Mouse (Mus musculus): ENCODE measurements around the gene Set. TPM values are rescaled to one million over a fixed set of nuclear protein-coding genes. Genes with fewer than 3 reads are reported as not detected.

The Set gene
- polyA plus RNA-seq, 1 experiment: 118 TPM

GRCm38 (mm10) chr2:30084113-30084512, 26.9 kb downstream of the Set start:
- H3K4me3 ChIP-seq: no peak overlapping the region
- no peak for TF ChIP-seq CEBPB (IDR thresholded peaks at IDR 0.05; ENCODE audit: insufficient read depth, poor library complexity, severe bottlenecking)
- no peak for TF ChIP-seq REST (IDR thresholded peaks at IDR 0.05; ENCODE audit: insufficient read depth, insufficient read length)
- TF ChIP-seq POLR2A (IDR thresholded peaks at IDR 0.05; ENCODE audit: insufficient read length, low read depth): no peak
- TF ChIP-seq USF1 (IDR thresholded peaks at IDR 0.05; ENCODE audit: low read depth): no peak
- TF ChIP-seq POLR2AphosphoS2 (IDR thresholded peaks at IDR 0.05; ENCODE audit: insufficient read length, low read depth): no peak
- TF ChIP-seq SRF (IDR thresholded peaks at IDR 0.05; ENCODE audit: control insufficient read depth, insufficient read length, low read depth): no peak
- no peak for TF ChIP-seq MYOD1 (IDR thresholded peaks at IDR 0.05; ENCODE audit: control insufficient read depth in 1 of 3, insufficient read length in 2 of 3, low read depth in 2 of 3)
- TF ChIP-seq E2F4 (IDR thresholded peaks at IDR 0.05; ENCODE audit: insufficient read depth): no peak
- no peak for TF ChIP-seq TCF3 (IDR thresholded peaks at IDR 0.05; ENCODE audit: insufficient read length, low read depth)
- no peak for TF ChIP-seq TCF12 (IDR thresholded peaks at IDR 0.05; ENCODE audit: insufficient read depth, poor library complexity, severe bottlenecking)
- TF ChIP-seq MAX (IDR thresholded peaks at IDR 0.05; ENCODE audit: low read depth): no peak
- TF ChIP-seq MYOG (IDR thresholded peaks at IDR 0.05; ENCODE audit: control insufficient read depth in 1 of 3, insufficient read depth in 1 of 3, insufficient read length in 2 of 3, low read depth in 2 of 3): no peak

GRCm38 (mm10) chr2:30084632-30085031, 27.5 kb downstream of the Set start:
- H3K36me3 ChIP-seq (ENCODE audit: control insufficient read depth, insufficient read depth): no peaks in the 10 kb centered on the region
- no peaks in the 10 kb centered on the region for H3K79me2 ChIP-seq (ENCODE audit: control insufficient read depth, insufficient read depth)
- H3ac ChIP-seq (ENCODE audit: control insufficient read depth, insufficient read length): no peak overlapping the region
- H3K4me2 ChIP-seq (ENCODE audit: low read depth): no peak overlapping the region
- no peak overlapping the region for H3K4me3 ChIP-seq
- H3K27me3 ChIP-seq (ENCODE audit: control insufficient read depth, insufficient read depth, insufficient read length): no peaks in the 10 kb centered on the region
- no peak for TF ChIP-seq SRF (IDR thresholded peaks at IDR 0.05; ENCODE audit: control insufficient read depth, insufficient read length, low read depth)
- no peak for TF ChIP-seq TCF3 (IDR thresholded peaks at IDR 0.05; ENCODE audit: insufficient read length, low read depth)
- no peak for TF ChIP-seq POLR2AphosphoS2 (IDR thresholded peaks at IDR 0.05; ENCODE audit: insufficient read length, low read depth)
- TF ChIP-seq REST (IDR thresholded peaks at IDR 0.05; ENCODE audit: insufficient read depth, insufficient read length): no peak
- TF ChIP-seq USF1 (IDR thresholded peaks at IDR 0.05; ENCODE audit: low read depth): no peak
- no peak for TF ChIP-seq MYOD1 (IDR thresholded peaks at IDR 0.05; ENCODE audit: control insufficient read depth in 1 of 3, insufficient read length in 2 of 3, low read depth in 2 of 3)
- no peak for TF ChIP-seq TCF12 (IDR thresholded peaks at IDR 0.05; ENCODE audit: insufficient read depth, poor library complexity, severe bottlenecking)
- TF ChIP-seq MYOG (IDR thresholded peaks at IDR 0.05; ENCODE audit: control insufficient read depth in 1 of 3, insufficient read depth in 1 of 3, insufficient read length in 2 of 3, low read depth in 2 of 3): no peak
- no peak for TF ChIP-seq CEBPB (IDR thresholded peaks at IDR 0.05; ENCODE audit: insufficient read depth, poor library complexity, severe bottlenecking)
- no peak for TF ChIP-seq E2F4 (IDR thresholded peaks at IDR 0.05; ENCODE audit: insufficient read depth)
- TF ChIP-seq POLR2A (IDR thresholded peaks at IDR 0.05; ENCODE audit: insufficient read length, low read depth): no peak
- TF ChIP-seq MAX (IDR thresholded peaks at IDR 0.05; ENCODE audit: low read depth): no peak

More at GRCm38 (mm10) chr2:30084113-30084512, 26.9 kb downstream of the Set start:
- no peak overlapping the region for H3ac ChIP-seq (ENCODE audit: control insufficient read depth, insufficient read length)
- H3K36me3 ChIP-seq (ENCODE audit: control insufficient read depth, insufficient read depth): no peaks in the 10 kb centered on the region
- no peak overlapping the region for H3K4me2 ChIP-seq (ENCODE audit: low read depth)
- no peaks in the 10 kb centered on the region for H3K27me3 ChIP-seq (ENCODE audit: control insufficient read depth, insufficient read depth, insufficient read length)
- no peaks in the 10 kb centered on the region for H3K79me2 ChIP-seq (ENCODE audit: control insufficient read depth, insufficient read depth)

- no peak overlapping the region for H3K4me2 ChIP-seq (ENCODE audit: low read depth)
- no peaks in the 10 kb centered on the region for H3K79me2 ChIP-seq (ENCODE audit: control insufficient read depth, insufficient read depth)
- H3K27me3 ChIP-seq (ENCODE audit: control insufficient read depth, insufficient read depth, insufficient read length): no peaks in the 10 kb centered on the region
- H3K4me3 ChIP-seq: no peak overlapping the region
- H3ac ChIP-seq (ENCODE audit: control insufficient read depth, insufficient read length): no peak overlapping the region
- no peak for TF ChIP-seq CEBPB (IDR thresholded peaks at IDR 0.05; ENCODE audit: insufficient read depth, poor library complexity, severe bottlenecking)
- no peak for TF ChIP-seq POLR2A (IDR thresholded peaks at IDR 0.05; ENCODE audit: insufficient read length, low read depth)
- no peak for TF ChIP-seq E2F4 (IDR thresholded peaks at IDR 0.05; ENCODE audit: insufficient read depth)
- no peak for TF ChIP-seq MYOG (IDR thresholded peaks at IDR 0.05; ENCODE audit: control insufficient read depth in 1 of 3, insufficient read depth in 1 of 3, insufficient read length in 2 of 3, low read depth in 2 of 3)
- TF ChIP-seq TCF12 (IDR thresholded peaks at IDR 0.05; ENCODE audit: insufficient read depth, poor library complexity, severe bottlenecking): no peak
- no peaks in the 10 kb centered on the region for H3K36me3 ChIP-seq (ENCODE audit: control insufficient read depth, insufficient read depth)
These were observed 30.1 kb downstream of the Set start for GRCm38 (mm10) chr2:30087310-30087709.

- Histone ChIP-seq H3K79me2 (ENCODE audit: control insufficient read depth, insufficient read depth) (peaks cover 11% of the 10 kb centered on the region), H3K27me3 (ENCODE audit: control insufficient read depth, insufficient read depth, insufficient read length) (no peaks in the 10 kb centered on the region), H3K36me3 (ENCODE audit: control insufficient read depth, insufficient read depth) (no peaks in the 10 kb centered on the region), H3ac (ENCODE audit: control insufficient read depth, insufficient read length) (no peak overlapping the region), H3K4me2 (ENCODE audit: low read depth) (no peak overlapping the region), H3K4me3 (no peak overlapping the region)
- TF ChIP-seq TCF3 (IDR thresholded peaks at IDR 0.05; ENCODE audit: insufficient read length, low read depth) (no peak), MYOG (IDR thresholded peaks at IDR 0.05; ENCODE audit: control insufficient read depth in 1 of 3, insufficient read depth in 1 of 3, insufficient read length in 2 of 3, low read depth in 2 of 3) (no peak), POLR2AphosphoS2 (IDR thresholded peaks at IDR 0.05; ENCODE audit: insufficient read length, low read depth) (no peak), USF1 (IDR thresholded peaks at IDR 0.05; ENCODE audit: low read depth) (no peak), POLR2A (IDR thresholded peaks at IDR 0.05; ENCODE audit: insufficient read length, low read depth) (no peak), SRF (IDR thresholded peaks at IDR 0.05; ENCODE audit: control insufficient read depth, insufficient read length, low read depth) (no peak), CEBPB (IDR thresholded peaks at IDR 0.05; ENCODE audit: insufficient read depth, poor library complexity, severe bottlenecking) (no peak), REST (IDR thresholded peaks at IDR 0.05; ENCODE audit: insufficient read depth, insufficient read length) (no peak), MAX (IDR thresholded peaks at IDR 0.05; ENCODE audit: low read depth) (no peak), TCF12 (IDR thresholded peaks at IDR 0.05; ENCODE audit: insufficient read depth, poor library complexity, severe bottlenecking) (no peak), MYOD1 (IDR thresholded peaks at IDR 0.05; ENCODE audit: control insufficient read depth in 1 of 3, insufficient read length in 2 of 3, low read depth in 2 of 3) (no peak)
These were observed 34.3 kb downstream of the Set start for GRCm38 (mm10) chr2:30091521-30091920.
